Mouse (Mus musculus): ENCODE measurements around the gene Lmntd1. TPM values are rescaled to one million over a fixed set of nuclear protein-coding genes. Genes with fewer than 3 reads are reported as not detected.

Lmntd1 gene
- polyA plus RNA-seq, 1 experiment from 2014 or later, result 3.0 TPM

DNA sequence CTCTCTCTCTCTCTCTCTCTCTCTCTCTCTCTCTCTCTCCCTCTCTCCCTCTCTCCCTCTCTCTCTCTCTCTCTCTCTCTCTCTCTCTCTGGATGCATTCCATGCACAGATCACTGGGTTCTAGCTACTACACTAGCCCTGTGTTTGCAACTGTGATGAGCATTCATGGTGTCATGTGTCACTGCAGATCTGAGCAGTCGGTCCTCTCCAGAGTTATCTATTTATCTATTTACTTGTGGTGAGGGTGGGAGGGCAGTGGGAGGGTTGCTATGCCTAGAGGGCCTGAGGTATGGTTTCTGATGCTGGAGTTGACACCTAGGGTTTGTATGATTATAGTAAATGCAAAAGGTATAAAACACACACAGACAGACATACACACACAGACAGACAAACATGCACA is 261.4 kb downstream of the Lmntd1 start:
- H3K27me3 ChIP-seq (ENCODE audit: insufficient read depth, low read length), result no peaks in the 10 kb centered on the region
- H3K4me1 ChIP-seq (replicated peaks; ENCODE audit: insufficient read depth, low read length), result no peaks in the 10 kb centered on the region
- no peaks in the 10 kb centered on the region for H3K9me3 ChIP-seq (replicated peaks; ENCODE audit: low read length)
- 11% methylated on average over 1 of the region's 1 CpGs for WGBS
- DNase-seq (ENCODE audit: low spot score), result no peak
- no peaks in the 10 kb centered on the region for H3K36me3 ChIP-seq (ENCODE audit: insufficient read depth, low read length)
- ATAC-seq (replicated peaks; ENCODE audit: low FRiP score, low read depth), result no peak
- no peak overlapping the region for H3K4me3 ChIP-seq (replicated peaks; ENCODE audit: low read depth, low read length)
- no peak overlapping the region for H3K27ac ChIP-seq
- no peak overlapping the region for H3K4me2 ChIP-seq (ENCODE audit: low read length)
- no peak overlapping the region for H3K9ac ChIP-seq (ENCODE audit: low read depth, low read length)
- no peak for TF ChIP-seq CTCF (IDR thresholded peaks at IDR 0.05; ENCODE audit: low read depth)

DNA sequence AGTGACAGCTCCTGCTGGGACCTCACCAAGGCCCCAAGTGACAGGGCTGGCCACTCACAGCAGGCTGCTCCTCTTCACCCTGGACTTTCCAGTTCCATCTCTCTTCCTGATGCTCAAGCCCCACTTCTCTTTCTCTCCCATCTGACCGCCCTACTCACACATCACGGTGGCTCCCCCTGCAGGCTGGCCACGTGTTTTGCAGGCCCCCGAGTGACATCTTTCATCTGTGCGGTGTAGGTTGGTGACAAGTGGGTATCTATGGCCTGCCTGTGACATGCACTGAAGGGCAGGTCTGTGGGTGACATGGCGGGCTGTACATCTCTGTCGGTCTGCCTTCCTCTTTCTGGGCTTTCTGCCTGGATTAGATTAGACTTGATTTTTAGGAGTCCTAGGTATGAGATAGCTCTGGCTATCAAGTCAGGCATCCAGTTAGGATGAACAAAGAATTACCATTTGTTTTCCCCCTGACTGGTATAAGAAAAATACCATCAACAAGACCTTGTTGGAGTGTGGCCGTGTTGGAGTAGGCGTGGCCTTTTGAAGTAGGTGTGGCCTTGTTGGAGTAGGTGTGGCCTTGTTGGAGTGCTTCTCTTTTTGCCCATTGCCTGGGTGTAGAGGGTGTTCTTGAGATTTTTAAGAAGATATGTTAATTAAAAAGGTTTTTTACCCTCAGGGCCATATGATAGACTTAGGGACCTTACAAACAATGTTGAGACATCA is 265.8 kb downstream of the Lmntd1 start:
- no peak for DNase-seq (ENCODE audit: low spot score)
- H3K4me1 ChIP-seq (replicated peaks; ENCODE audit: insufficient read depth, low read length), result no peaks in the 10 kb centered on the region
- H3K36me3 ChIP-seq (ENCODE audit: insufficient read depth, low read length), result no peaks in the 10 kb centered on the region
- 72% methylated on average over 9 of the region's 9 CpGs for WGBS
- H3K4me3 ChIP-seq (replicated peaks; ENCODE audit: low read depth, low read length), result no peak overlapping the region
- TF ChIP-seq CTCF (IDR thresholded peaks at IDR 0.05; ENCODE audit: low read depth), result peak; percentile 55; the same call in 1 of the 2 replicates
- no peak for ATAC-seq (replicated peaks; ENCODE audit: low FRiP score, low read depth)
- H3K27me3 ChIP-seq (ENCODE audit: insufficient read depth, low read length), result no peaks in the 10 kb centered on the region
- H3K9ac ChIP-seq (ENCODE audit: low read depth, low read length), result no peak overlapping the region
- no peaks in the 10 kb centered on the region for H3K9me3 ChIP-seq (replicated peaks; ENCODE audit: low read length)
- H3K27ac ChIP-seq, result no peak overlapping the region
- no peak overlapping the region for H3K4me2 ChIP-seq (ENCODE audit: low read length)

DNA sequence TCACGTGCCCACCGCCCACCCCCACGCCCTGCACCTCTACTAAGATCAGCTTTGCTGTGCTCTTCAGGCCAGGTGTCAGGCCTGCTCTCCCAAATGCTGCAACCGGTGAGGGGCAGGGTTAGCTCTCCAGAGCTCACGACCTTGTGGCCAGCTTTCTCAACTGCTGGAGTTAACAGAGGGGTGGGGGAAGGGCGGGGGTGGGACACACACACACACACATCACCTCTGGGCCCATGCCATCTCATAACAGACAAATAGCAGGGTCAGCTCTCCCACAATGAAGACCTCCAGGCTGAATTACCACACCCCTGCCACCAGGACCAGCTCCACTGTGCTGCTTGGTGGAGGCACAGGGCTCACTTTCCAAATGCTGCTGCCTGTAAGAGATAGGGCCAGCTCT is 266.5 kb downstream of the Lmntd1 start:
- ATAC-seq (replicated peaks; ENCODE audit: low FRiP score, low read depth), result no peak; the same call in 1 of the 2 replicates
- Histone ChIP-seq H3K4me1 (replicated peaks; ENCODE audit: insufficient read depth, low read length) (no peaks in the 10 kb centered on the region), H3K27me3 (ENCODE audit: insufficient read depth, low read length) (no peaks in the 10 kb centered on the region)

DNA sequence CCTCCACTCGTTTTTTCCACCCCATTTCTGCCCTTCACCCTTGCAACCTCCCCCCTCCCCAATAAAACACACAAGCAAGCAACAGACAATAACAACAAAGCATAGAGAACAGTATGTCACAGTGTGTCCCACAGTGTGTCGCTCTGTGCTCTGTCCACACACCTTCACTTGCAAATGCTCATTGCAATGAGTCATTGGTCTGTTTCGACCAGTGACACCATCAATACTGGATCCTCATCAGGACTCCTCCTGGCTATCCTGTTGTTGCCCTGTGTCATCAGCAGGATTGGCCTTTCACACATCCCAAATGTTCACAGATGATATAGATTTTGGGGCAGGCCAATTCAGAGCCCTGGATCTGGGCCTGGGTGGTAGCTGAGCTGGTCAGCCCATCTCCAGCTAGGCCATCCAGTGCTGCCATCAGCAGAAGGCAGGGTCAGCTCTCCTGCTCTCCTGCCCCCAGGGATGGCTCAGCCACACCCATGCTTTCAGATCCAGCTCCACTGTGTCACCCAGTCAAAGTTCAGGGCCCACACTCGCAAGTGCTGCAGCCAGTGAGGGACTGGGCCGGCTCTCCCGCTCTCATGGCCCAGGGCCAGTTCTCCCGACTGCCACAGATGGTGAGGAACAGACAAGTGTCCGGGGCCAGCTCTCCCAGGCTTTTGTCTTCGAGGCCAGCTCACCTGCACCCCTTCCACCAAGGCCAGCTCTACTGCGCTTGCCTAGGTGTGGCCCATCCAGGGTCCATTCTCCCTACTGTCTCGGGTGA is 267.1 kb downstream of the Lmntd1 start:
- ATAC-seq (replicated peaks; ENCODE audit: low FRiP score, low read depth), result 0 out of 2 replicates have a peak, but pooled peaks have one; percentile 1
- H3K9ac ChIP-seq (ENCODE audit: low read depth, low read length), result no peak overlapping the region
- no peak for TF ChIP-seq CTCF (IDR thresholded peaks at IDR 0.05; ENCODE audit: low read depth)
- DNase-seq (ENCODE audit: low spot score), result no peak
- no peak overlapping the region for H3K4me2 ChIP-seq (ENCODE audit: low read length)
- H3K4me1 ChIP-seq (replicated peaks; ENCODE audit: insufficient read depth, low read length), result no peaks in the 10 kb centered on the region
- H3K27ac ChIP-seq, result no peak overlapping the region
- 72% methylated on average over 11 of the region's 11 CpGs for WGBS
- H3K36me3 ChIP-seq (ENCODE audit: insufficient read depth, low read length), result no peaks in the 10 kb centered on the region
- no peak overlapping the region for H3K4me3 ChIP-seq (replicated peaks; ENCODE audit: low read depth, low read length)
- H3K27me3 ChIP-seq (ENCODE audit: insufficient read depth, low read length), result no peaks in the 10 kb centered on the region
- H3K9me3 ChIP-seq (replicated peaks; ENCODE audit: low read length), result no peaks in the 10 kb centered on the region

More for the DNA sequence above, 266.5 kb downstream of the Lmntd1 start:
- no peak for DNase-seq (ENCODE audit: low spot score)
- Histone ChIP-seq H3K4me3 (replicated peaks; ENCODE audit: low read depth, low read length) (no peak overlapping the region), H3K9me3 (replicated peaks; ENCODE audit: low read length) (no peaks in the 10 kb centered on the region), H3K4me2 (ENCODE audit: low read length) (no peak overlapping the region), H3K36me3 (ENCODE audit: insufficient read depth, low read length) (no peaks in the 10 kb centered on the region), H3K27ac (no peak overlapping the region), H3K9ac (ENCODE audit: low read depth, low read length) (no peak overlapping the region)
- WGBS, result 72% methylated on average over 6 of the region's 6 CpGs
- TF ChIP-seq CTCF (IDR thresholded peaks at IDR 0.05; ENCODE audit: low read depth), result no peak

DNA sequence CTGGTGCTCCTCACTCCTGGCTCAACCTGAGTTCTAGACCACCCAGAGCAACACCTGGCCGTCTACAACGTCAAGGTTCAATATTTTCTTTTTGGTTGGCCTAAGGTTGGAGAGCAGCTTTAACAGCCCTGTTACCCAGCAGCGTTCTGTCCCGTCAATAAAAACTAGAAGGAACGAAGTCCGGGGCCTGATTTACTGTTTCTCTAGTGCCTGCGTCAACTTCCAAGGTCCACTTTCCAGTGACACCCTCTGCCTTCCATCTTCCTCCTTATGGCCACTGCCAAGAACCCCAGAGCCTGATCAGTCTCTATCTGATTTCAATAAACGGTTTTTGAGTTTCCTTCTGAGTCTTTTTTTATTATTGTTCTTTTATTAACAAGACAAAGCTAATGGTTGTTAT is 267.8 kb downstream of the Lmntd1 start:
- Histone ChIP-seq H3K9me3 (replicated peaks; ENCODE audit: low read length) (no peaks in the 10 kb centered on the region), H3K9ac (ENCODE audit: low read depth, low read length) (no peak overlapping the region), H3K27me3 (ENCODE audit: insufficient read depth, low read length) (no peaks in the 10 kb centered on the region), H3K4me2 (ENCODE audit: low read length) (no peak overlapping the region), H3K27ac (no peak overlapping the region), H3K36me3 (ENCODE audit: insufficient read depth, low read length) (no peaks in the 10 kb centered on the region), H3K4me1 (replicated peaks; ENCODE audit: insufficient read depth, low read length) (no peaks in the 10 kb centered on the region), H3K4me3 (replicated peaks; ENCODE audit: low read depth, low read length) (no peak overlapping the region)
- TF ChIP-seq CTCF (IDR thresholded peaks at IDR 0.05; ENCODE audit: low read depth), result no peak
- ATAC-seq (replicated peaks; ENCODE audit: low FRiP score, low read depth) (no peak), DNase-seq (ENCODE audit: low spot score) (no peak)
- WGBS, result 69% methylated on average over 8 of the region's 8 CpGs

GRCm38 (mm10) chr6:145344719-145345118 is 269.4 kb downstream of the Lmntd1 start:
- TF ChIP-seq CTCF (IDR thresholded peaks at IDR 0.05; ENCODE audit: low read depth), result no peak
- Histone ChIP-seq H3K4me1 (replicated peaks; ENCODE audit: insufficient read depth, low read length) (no peaks in the 10 kb centered on the region), H3K27ac (no peak overlapping the region), H3K4me2 (ENCODE audit: low read length) (no peak overlapping the region), H3K27me3 (ENCODE audit: insufficient read depth, low read length) (no peaks in the 10 kb centered on the region), H3K9ac (ENCODE audit: low read depth, low read length) (no peak overlapping the region), H3K4me3 (replicated peaks; ENCODE audit: low read depth, low read length) (no peak overlapping the region), H3K36me3 (ENCODE audit: insufficient read depth, low read length) (no peaks in the 10 kb centered on the region), H3K9me3 (replicated peaks; ENCODE audit: low read length) (no peaks in the 10 kb centered on the region)
- 68% methylated on average over 2 of the region's 2 CpGs for WGBS
- DNase-seq (ENCODE audit: low spot score) (no peak), ATAC-seq (replicated peaks; ENCODE audit: low FRiP score, low read depth) (no peak)
